Mouse (Mus musculus): ENCODE results near the gene Sorcs3. TPM values are rescaled to one million over a fixed set of nuclear protein-coding genes. Genes with fewer than 3 reads are reported as not detected.

The Sorcs3 gene
- polyA plus RNA-seq, 1 experiment = not detected

- TF ChIP-seq GATA1 (IDR thresholded peaks at IDR 0.05; ENCODE audit: low read length) = no peak
These were observed 565.7 kb downstream of the Sorcs3 start for GRCm38 (mm10) chr19:48771565-48771964.

GRCm38 (mm10) chr19:48779095-48779765, 573.4 kb downstream of the Sorcs3 start:
- no peak for TF ChIP-seq GATA1 (IDR thresholded peaks at IDR 0.05; ENCODE audit: low read length)

- no peak for TF ChIP-seq GATA1 (IDR thresholded peaks at IDR 0.05; ENCODE audit: low read length)
These were observed 575.0 kb downstream of the Sorcs3 start for GRCm38 (mm10) chr19:48780813-48781212.

- no peak for TF ChIP-seq GATA1 (IDR thresholded peaks at IDR 0.05; ENCODE audit: low read length)
These were observed 576.3 kb downstream of the Sorcs3 start for GRCm38 (mm10) chr19:48782024-48782721.

GRCm38 (mm10) chr19:48787269-48787668, 581.4 kb downstream of the Sorcs3 start:
- no peak for TF ChIP-seq GATA1 (IDR thresholded peaks at IDR 0.05; ENCODE audit: low read length)

GRCm38 (mm10) chr19:48804546-48804945, 598.7 kb downstream of the Sorcs3 start:
- no peak for TF ChIP-seq GATA1 (IDR thresholded peaks at IDR 0.05; ENCODE audit: low read length)

- no peak for TF ChIP-seq GATA1 (IDR thresholded peaks at IDR 0.05; ENCODE audit: low read length)
These were observed 605.7 kb downstream of the Sorcs3 start for GRCm38 (mm10) chr19:48811541-48811940.

- TF ChIP-seq GATA1 (IDR thresholded peaks at IDR 0.05; ENCODE audit: low read length) = no peak
These were observed 608.0 kb downstream of the Sorcs3 start for GRCm38 (mm10) chr19:48813823-48814222.

GRCm38 (mm10) chr19:48815064-48815463, 609.2 kb downstream of the Sorcs3 start:
- no peak for TF ChIP-seq GATA1 (IDR thresholded peaks at IDR 0.05; ENCODE audit: low read length)

- TF ChIP-seq GATA1 (IDR thresholded peaks at IDR 0.05; ENCODE audit: low read length) = no peak
These were observed 614.9 kb downstream of the Sorcs3 start for GRCm38 (mm10) chr19:48820493-48821282.

GRCm38 (mm10) chr19:48821283-48821715, 615.5 kb downstream of the Sorcs3 start:
- no peak for TF ChIP-seq GATA1 (IDR thresholded peaks at IDR 0.05; ENCODE audit: low read length)

GRCm38 (mm10) chr19:48834342-48834741, 628.5 kb downstream of the Sorcs3 start:
- no peak for TF ChIP-seq GATA1 (IDR thresholded peaks at IDR 0.05; ENCODE audit: low read length)

- no peak for TF ChIP-seq GATA1 (IDR thresholded peaks at IDR 0.05; ENCODE audit: low read length)
These were observed 633.6 kb downstream of the Sorcs3 start for GRCm38 (mm10) chr19:48839418-48839817.

GRCm38 (mm10) chr19:48847700-48848099, 641.9 kb downstream of the Sorcs3 start:
- no peak for TF ChIP-seq GATA1 (IDR thresholded peaks at IDR 0.05; ENCODE audit: low read length)

GRCm38 (mm10) chr19:48850466-48850865, 644.6 kb downstream of the Sorcs3 start:
- TF ChIP-seq GATA1 (IDR thresholded peaks at IDR 0.05; ENCODE audit: low read length) = no peak

Measured in G1E-ER4 (cell line).